Mouse (Mus musculus) heart, postnatal 4 days (tissue): ENCODE data around the gene Slc22a4. TPM values are rescaled to one million over a fixed set of nuclear protein-coding genes. Genes with fewer than 3 reads are reported as not detected.

Experiments
- DNase-seq: peaks from one replicate; pipeline ENCODE4 v3.0.0; 2021
- total RNA-seq, 2 experiments: library from RNA; stranded (reverse); gene quantifications; 2 replicates each; pipeline ENCODE4 v1.2.3; 2021

The Slc22a4 gene
- 1 to 10 TPM in 1 of 2 experiments, under 1 TPM in 1; 0.86 to 1.4 TPM for total RNA-seq

- DNase-seq: peak; percentile 78
Observed at GRCm38 (mm10) chr11:54028044-54028951, at the start of gene Slc22a4. Gene Slc22a4, minus strand, starts transcription at chr11:54028090.

GRCm38 (mm10) chr11:54076101-54076500, 48.2 kb upstream of the Slc22a4 start:
- DNase-seq: no peak

DNA sequence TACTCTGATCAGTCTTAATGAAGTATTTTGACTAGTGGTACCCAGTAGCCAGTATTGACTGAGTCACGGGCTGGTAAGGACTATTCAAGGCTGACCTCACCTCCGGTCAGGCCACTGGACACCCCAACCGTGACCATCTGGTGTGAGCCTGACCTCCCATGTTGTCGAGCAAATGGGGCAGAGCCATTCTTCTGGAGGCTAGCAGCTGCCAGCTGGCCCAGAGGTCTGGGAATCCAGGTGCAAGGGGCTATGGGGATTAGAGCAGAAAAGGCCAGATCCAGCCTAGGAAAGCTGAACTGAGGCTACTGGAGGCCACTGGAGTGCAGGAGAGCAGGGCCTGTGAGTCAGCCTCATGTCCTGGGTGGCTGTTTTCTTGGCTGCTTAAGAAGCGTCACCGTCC, 47.5 kb upstream of the Slc22a4 start:
- DNase-seq: no peak

DNA sequence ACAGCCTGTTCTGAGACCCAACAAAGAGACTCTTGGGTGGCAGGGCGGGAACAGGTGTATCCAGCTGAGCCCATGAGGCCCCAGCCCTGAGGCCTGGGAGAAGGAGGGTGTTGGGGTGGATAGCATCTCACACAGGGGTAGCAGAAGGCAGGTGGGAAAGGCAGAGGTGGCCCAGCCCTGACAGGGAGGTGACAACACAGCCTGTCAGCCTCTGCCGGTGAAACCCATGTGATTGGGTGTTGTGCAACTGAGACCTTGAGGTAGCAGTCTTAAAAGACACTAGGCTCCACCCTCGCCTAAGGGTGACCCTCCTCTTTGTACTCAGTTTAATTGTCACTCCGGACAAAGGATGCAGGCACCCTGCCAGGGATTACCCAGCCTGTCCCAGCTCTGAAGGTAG, 45.4 kb upstream of the Slc22a4 start:
- no peak for DNase-seq

GRCm38 (mm10) chr11:54071726-54072445, 44.0 kb upstream of the Slc22a4 start:
- peak; percentile 53 for DNase-seq

DNA sequence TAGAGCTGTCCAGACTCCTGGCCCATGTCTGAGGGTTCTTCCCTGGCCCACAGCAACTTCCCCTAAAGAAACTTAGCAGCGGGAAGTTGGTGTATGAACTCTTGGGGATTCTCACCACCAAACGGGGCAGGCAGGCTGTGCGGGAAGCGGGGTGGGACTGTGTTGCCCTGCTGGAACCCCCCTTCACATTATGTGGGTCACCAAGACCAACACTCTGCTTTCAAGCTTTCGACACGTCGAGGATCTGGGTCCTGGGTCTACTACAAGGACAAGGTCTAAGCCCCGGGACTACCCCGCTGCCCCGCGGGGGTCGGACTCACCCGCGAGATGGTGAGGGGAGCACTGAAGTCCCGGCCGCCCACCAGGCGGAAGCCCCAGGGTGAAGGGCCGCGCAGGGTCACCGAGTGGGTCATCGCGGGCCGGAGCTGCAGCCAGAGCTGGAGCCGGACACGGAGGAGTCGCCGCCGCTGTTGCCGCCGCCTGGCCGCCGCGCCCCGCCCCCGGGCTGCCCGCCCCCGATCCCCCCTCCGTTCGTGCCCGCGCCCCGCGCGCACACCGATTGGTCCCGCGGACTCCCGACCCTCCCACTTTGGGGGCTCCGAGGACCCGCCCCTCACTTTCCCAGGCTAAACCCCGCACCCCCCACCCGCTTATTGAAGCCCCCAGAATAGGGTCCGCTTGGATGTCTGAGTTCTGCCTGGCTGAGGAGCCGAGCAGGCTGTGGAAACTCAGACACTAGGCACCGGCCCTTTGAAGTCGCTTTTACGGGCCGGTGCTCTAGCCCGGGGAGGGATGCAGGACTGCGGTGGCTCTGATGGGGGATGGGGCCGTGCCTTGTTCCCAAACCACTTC, 40.9 kb upstream of the Slc22a4 start, which contains the start of gene Pdlim4:
TSS of gene Pdlim4 (minus strand) at position 495 of the 852 bp plus-strand sequence.
- DNase-seq: peak; percentile 64

GRCm38 (mm10) chr11:54067996-54068519, 40.2 kb upstream of the Slc22a4 start:
- DNase-seq: no peak

DNA sequence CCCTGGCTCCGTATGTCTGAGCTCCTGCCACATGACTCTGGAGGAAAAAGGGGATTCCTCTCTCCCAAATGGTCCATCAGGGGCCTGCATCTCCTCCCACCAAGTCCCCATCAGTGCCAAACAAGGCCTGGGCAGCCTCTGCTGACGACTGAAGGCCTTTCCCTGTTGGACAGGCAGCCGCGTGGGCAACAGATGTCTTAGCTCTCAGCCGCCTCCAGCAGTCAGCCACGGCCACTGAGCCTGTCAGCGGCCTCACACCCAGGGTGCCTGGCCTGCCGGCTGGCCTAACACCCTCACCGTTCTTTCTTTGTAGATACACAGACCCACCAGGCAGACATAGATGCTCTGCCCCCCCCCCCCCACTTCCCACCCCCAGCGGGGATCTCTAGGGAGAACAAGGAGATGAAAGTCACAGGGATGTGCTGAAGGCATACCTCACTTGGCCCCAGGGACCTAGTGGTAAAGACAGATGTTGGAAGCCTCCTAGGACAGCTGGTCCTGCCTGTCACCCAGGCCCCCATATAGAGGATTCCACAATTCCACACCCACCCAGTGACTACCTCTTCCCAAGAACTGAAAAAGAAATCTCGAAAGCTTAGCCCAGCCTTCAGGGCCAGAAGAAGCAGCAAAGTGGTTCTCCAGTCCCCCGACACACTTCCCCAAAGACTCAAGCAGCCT, 39.6 kb upstream of the Slc22a4 start:
- peak; percentile 66 for DNase-seq

- no peak for DNase-seq
Observed at GRCm38 (mm10) chr11:54066400-54066799, 38.5 kb upstream of the Slc22a4 start.

- DNase-seq: no peak
Observed at GRCm38 (mm10) chr11:54065915-54066178, 38.0 kb upstream of the Slc22a4 start.

DNA sequence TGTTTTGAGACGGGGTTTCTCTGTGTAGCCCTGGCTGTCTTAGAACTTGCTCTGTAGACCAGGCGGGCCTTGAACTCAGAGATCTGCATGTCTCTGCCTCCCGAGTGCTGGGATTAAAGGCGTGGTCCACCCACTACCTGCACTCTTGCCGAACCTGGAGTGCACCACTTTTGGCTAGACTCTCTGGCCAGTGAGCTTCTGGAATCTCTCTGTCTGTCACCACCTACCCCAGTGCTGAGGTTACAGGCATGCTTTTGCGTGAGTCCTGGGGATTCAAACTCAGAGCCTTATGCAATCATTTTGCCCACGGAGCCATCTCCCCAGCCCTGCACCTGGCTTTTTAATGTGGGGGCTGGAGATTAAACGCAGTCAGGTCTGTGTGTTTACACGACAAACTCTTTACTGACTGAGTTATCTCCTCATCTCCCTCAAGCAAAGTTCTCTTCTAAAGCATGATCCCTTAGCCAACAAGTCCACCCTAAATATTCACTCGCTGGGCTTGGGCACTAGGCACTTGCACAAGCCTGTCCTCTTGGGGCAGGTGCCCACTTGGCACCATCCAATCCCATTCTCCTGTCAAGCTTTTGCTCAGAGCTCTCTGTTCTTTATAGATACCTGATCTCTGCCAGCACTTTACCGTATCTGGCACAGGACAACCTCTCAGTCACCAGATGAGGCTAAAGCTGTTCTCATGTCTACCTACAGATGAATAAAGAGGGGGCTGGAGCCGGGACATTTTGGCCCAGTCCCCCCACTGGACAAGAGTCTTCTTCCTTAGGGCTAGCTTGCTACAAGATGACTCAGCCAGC, 37.4 kb upstream of the Slc22a4 start:
- DNase-seq: no peak

DNA sequence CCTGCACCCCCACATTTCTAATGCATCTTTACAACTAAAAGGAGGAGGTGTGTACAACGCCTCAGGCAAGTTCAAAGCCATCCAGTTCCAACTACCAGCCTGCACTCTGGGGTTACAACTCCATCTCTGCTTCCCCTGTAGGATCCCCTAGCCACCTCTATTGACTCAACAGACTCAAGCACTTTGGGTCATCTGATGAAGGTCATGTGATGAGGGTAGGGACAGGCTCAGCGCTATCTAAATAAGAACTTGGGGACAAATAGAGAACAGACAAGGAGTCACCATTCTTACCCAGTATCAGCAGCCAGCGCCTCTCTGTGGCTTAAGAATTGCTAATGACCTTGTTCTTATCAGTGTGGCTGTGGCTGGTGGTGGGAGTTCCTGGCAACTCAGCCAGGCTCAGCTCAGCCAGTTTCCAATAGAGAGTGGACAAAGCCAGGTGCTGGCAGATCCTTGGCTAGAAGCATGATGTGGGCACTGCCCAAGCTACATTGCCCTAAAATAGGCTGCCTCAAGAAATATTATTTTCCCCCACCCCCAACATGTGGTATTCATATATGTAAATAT, 36.6 kb upstream of the Slc22a4 start:
- DNase-seq: no peak

GRCm38 (mm10) chr11:54063472-54063775, 35.5 kb upstream of the Slc22a4 start:
- no peak for DNase-seq

DNA sequence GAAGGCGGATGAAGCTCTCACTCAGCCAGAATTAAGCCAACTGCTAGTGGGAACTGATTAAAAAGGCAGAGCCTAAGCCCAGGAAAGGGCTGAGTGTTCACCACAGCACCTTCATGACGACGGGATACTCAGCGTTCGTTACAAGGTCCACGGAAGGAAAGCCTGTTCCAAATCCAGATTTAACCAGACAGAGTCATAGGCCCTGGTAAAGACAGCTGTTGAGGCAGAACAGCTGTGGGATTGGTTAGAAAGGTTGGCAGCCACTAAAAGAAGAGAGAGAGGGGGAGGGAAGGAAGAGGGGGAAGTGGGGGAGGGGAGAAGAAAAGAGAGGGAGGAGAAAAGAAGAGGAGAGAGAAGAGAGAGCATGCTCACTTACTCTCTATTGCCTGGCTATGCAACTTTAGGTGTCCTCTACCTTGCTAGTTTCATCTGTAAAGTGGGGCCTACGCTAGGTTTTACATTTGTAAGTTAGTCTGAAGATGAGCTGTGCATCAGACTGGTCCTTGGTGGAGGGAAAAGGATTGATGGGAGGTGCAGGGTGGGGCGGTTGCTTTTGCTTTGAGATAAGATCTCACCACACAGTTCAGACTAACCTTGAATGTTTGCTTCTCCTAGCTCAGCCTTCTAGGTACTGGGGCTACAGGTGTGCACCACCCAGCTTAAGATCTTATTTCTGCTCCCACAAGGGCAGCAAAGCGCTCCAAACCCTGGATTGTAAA, 35.0 kb upstream of the Slc22a4 start:
- DNase-seq: no peak

GRCm38 (mm10) chr11:54062086-54062752, 34.3 kb upstream of the Slc22a4 start:
- peak; percentile 70 for DNase-seq

DNA sequence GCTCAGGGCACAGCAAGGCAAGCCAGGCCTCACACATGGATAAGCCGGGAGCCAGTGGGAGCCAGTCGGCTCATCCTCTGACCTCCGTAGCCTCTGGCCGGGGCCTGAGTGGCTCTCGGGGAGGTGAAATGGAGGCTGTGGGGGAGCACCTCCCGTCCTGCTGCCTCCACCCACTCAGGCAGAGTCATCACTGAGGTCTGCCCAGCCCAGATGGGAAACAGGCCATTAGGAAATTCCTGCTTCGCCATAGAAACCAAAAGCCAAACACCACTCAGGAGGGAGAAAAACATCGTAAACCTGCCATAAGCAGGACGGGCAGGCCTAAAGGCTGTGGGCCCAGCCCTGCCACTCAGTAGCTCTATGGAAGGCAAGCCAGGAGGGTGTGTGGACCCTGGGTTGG, 32.4 kb upstream of the Slc22a4 start:
- DNase-seq: peak; percentile 57

- no peak for DNase-seq
Observed at GRCm38 (mm10) chr11:54059526-54059925, 31.6 kb upstream of the Slc22a4 start.

DNA sequence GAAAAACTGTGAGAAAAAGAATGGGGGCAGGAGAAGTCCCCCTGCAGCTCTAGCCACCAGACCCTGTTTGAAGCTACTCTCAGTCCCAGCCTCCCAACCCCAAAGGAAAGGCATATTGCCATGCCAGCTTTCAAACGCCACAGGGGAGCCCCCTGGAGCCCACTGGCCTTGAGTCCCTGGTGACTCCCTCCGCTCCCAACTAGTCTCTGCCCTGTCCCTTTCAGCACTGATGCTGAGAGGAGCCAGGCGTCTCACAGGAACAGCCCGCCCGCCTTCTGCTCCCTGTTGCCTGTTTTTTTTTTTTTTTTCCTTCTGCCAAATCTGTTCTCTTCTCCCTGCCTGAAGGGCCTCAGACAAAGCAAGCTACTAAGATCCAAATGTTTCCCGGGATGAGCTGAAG, 30.8 kb upstream of the Slc22a4 start:
- peak; percentile 48 for DNase-seq

GRCm38 (mm10) chr11:54058056-54058617, 30.2 kb upstream of the Slc22a4 start:
- no peak for DNase-seq
